Mouse (Mus musculus) fibroblast of lung, adult 2 months (primary cell): ENCODE data around the gene St7.

Experiments used
- DNase-seq: peaks from one replicate; pipeline ENCODE4 v3.0.0-alpha.2; 2011; ENCODE audit warnings: low read depth

Gene St7

GRCm38 (mm10) chr6:17949103-17949502 lies 256.4 kb downstream of the St7 start:
- no peak for DNase-seq

GRCm38 (mm10) chr6:17951779-17952178 lies 259.0 kb downstream of the St7 start:
- DNase-seq = no peak

GRCm38 (mm10) chr6:17963455-17963854 lies 270.7 kb downstream of the St7 start:
- no peak for DNase-seq

- no peak for DNase-seq
Measured at GRCm38 (mm10) chr6:17968467-17969144, 275.9 kb downstream of the St7 start.

- DNase-seq = no peak
Measured at GRCm38 (mm10) chr6:17969815-17970214, 277.1 kb downstream of the St7 start.

- DNase-seq = no peak
Measured at GRCm38 (mm10) chr6:17971393-17971792, 278.7 kb downstream of the St7 start.

GRCm38 (mm10) chr6:17974416-17974815 lies 281.7 kb downstream of the St7 start:
- DNase-seq = no peak

- no peak for DNase-seq
Measured at GRCm38 (mm10) chr6:17977165-17977564, 284.4 kb downstream of the St7 start.

GRCm38 (mm10) chr6:17978324-17978723 lies 285.6 kb downstream of the St7 start:
- DNase-seq = no peak

GRCm38 (mm10) chr6:17978881-17979280 lies 286.1 kb downstream of the St7 start:
- no peak for DNase-seq

GRCm38 (mm10) chr6:17979361-17979760 lies 286.6 kb downstream of the St7 start:
- no peak for DNase-seq

- no peak for DNase-seq
Measured at GRCm38 (mm10) chr6:17990173-17991028, 297.7 kb downstream of the St7 start.

- no peak for DNase-seq
Measured at GRCm38 (mm10) chr6:17991625-17992024, 298.9 kb downstream of the St7 start.
